Mouse (Mus musculus): ENCODE measurements around the gene Usp46. TPM values are rescaled to one million over a fixed set of nuclear protein-coding genes. Genes with fewer than 3 reads are reported as not detected.
"Not testable (repeated sequence)": the region's sequence is repeated elsewhere in the genome, so short reads cannot be mapped to it uniquely, and the experiment has no call there.

Usp46 gene
- total RNA-seq, 2 experiments from 2014 or later = 111 to 115 TPM

- DNase-seq; intact Hi-C loops (cut with DNase I): not testable (repeated sequence)
These were observed 109.6 kb downstream of the Usp46 start for GRCm38 (mm10) chr5:73958614-73959013.

DNA sequence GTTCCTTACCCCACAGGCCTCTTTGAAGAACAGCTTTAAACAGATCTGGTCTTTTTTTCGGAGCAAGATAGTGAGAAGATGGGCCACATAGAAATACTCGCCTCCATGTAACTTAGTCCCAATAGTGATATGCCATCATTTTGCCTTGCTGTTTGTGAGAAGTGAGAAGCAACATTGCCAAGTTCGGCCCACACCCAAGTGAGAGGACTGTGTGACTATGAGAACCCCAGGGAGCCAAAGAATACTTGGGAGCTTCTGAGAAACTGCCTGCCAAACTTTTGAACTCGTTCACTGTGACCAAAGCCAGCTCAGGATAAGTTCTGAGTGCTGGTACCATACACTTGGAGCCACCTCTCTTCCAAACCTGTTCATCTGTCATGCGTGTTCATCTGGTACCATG, 110.1 kb downstream of the Usp46 start:
- DNase-seq = no peak
- intact Hi-C loops (cut with DNase I) = no loop called here

GRCm38 (mm10) chr5:73955691-73956090, 112.5 kb downstream of the Usp46 start:
- no peak for DNase-seq
- intact Hi-C loops (cut with DNase I) = no loop called here

- DNase-seq = no peak
- intact Hi-C loops (cut with DNase I) = no loop called here
These were observed 113.2 kb downstream of the Usp46 start for GRCm38 (mm10) chr5:73955005-73955404.

DNA sequence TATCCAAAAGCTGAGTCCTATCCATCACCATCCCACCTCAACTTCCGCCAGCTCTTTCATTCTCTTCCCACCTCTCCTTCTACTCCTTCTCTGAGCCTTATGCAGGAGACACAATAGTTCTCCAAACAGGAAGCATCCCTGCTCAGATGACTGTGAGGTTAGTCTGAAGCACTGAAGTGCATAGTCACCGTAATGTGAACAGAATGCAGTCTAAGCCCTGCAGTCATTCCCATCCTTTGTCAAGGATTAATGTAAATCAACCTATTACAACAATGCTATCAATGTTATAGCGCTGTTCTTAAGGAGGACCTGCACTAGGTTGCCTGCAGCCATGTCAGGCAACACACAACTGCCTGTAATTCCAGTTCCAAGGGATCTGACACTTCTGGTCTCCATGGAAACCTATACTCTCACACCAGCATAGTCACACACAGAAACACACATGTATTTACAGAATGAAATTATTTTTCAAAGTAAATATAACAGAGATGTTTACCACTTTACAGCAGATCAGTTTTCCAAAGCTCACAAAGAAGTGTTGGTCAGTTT, 115.1 kb downstream of the Usp46 start:
- intact Hi-C loops (cut with DNase I) = no loop called here

GRCm38 (mm10) chr5:73951649-73952000, 116.6 kb downstream of the Usp46 start:
- intact Hi-C loops (cut with DNase I) = no loop called here
- DNase-seq = no peak

More for the DNA sequence above, 115.1 kb downstream of the Usp46 start:
- DNase-seq = no peak

DNA sequence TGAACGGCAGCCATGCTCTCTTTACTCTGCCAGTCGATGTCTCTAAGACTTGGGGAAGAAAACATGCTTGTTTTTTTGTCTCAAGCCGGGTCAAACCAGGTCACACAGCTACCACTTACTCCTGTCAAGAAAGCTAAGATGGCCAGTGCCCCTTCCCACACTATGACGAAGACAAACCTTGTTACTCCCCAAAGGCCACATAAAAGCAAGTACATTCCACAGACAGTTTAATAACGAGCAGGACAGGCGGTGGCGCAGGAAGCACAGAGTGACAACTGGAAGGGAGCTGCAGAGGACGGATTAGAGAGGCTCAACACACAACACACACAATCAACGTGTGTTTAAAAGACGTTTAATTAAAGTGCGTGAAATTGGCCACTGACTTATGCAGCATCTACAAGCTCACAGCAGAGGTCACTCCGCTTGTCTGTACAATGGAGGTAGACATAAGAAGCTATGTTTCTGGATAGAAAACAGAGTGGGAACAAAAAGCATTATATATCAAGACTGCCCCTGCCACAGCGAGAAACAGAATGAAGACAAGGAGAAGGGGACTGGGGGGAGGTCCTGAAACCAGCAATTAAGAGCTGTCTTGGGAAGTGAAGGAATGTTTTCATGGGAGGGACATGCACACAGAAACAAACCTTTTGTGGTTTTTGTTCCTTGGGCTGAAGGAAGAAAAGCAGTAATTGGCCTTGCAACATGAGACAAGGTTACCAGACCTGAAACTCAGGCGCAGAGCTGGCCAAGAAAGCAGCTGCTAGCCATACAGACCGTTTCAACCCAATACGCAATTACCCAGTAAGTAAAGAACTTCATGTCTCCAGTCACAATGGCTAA, 117.2 kb downstream of the Usp46 start:
- DNase-seq = peak; percentile 13
- intact Hi-C loops (cut with DNase I) = no loop called here

Other genes starting within 250 kb of the Usp46 start
- 10 to 100 TPM; 42.7 to 50.6 TPM for gene Rasl11b, start 126.9 kb upstream of the Usp46 start, total RNA-seq (2021)